Mouse (Mus musculus) heart, embryonic 11.5 days (tissue): ENCODE data around the gene Chek2. TPM values are rescaled to one million over a fixed set of nuclear protein-coding genes. Genes with fewer than 3 reads are reported as not detected.

Experiments
- ATAC-seq: fragments of 200-750 bp; cut with Nextera tagmentation; replicated peaks from 2 replicates; pipeline ENCODE4 v1.8.0; 2017; ENCODE audit warnings: moderate library complexity; ENCODE audit not compliant: insufficient number of reproducible peaks, low FRiP score, low TSS enrichment
- H3K27ac ChIP-seq: fragments of 300-500 bp; sonication (generic); 2 replicates; pipeline ENCODE4 v1.5.1; 2014; ENCODE audit warnings: mild to moderate bottlenecking, low read depth, low read length
- H3K27me3 ChIP-seq: fragments of 300-500 bp; sonication (generic); 2 replicates; pipeline ENCODE4 v1.6.1; 2014; ENCODE audit warnings: mild to moderate bottlenecking, low read length, mixed read lengths; ENCODE audit not compliant: control insufficient read depth, insufficient read depth
- H3K36me3 ChIP-seq: fragments of 300-500 bp; sonication (generic); 2 replicates; pipeline ENCODE4 v1.6.1; 2014; ENCODE audit warnings: mild to moderate bottlenecking, low read length, moderate library complexity, mixed read lengths; ENCODE audit not compliant: control insufficient read depth, insufficient read depth
- H3K4me1 ChIP-seq: fragments of 300-500 bp; sonication (generic); 2 replicates; pipeline ENCODE4 v1.6.1; 2014; ENCODE audit warnings: low read length; ENCODE audit not compliant: control insufficient read depth, insufficient read depth
- H3K4me2 ChIP-seq: fragments of 300-500 bp; sonication (generic); 2 replicates; pipeline ENCODE4 v1.6.1; 2014; ENCODE audit warnings: mild to moderate bottlenecking, moderate library complexity
- H3K4me3 ChIP-seq: fragments of 300-500 bp; sonication (generic); 2 replicates; pipeline ENCODE4 v1.5.1; 2014; ENCODE audit warnings: low read depth, low read length
- H3K9ac ChIP-seq: fragments of 300-500 bp; sonication (generic); 2 replicates; pipeline ENCODE4 v1.6.1; 2014; ENCODE audit warnings: mild to moderate bottlenecking, low read depth, low read length, moderate library complexity
- H3K9me3 ChIP-seq: fragments of 300-500 bp; sonication (generic); replicated peaks from 2 replicates; pipeline ENCODE4 v1.6.1; 2016; ENCODE audit warnings: low read length; ENCODE audit not compliant: control insufficient read depth
- whole genome bisulfite sequencing: fragments of 180-500 bp; shearing (Covaris S2); extraction: QIAGEN DNeasy Blood & Tissue Kit; methylation state at CpG from one replicate; pipeline ENCODE4 v1.1.7; 2014; ENCODE audit not compliant: insufficient replicate concordance; 5-methylcytosine and 5-hydroxymethylcytosine counted together
- polyA plus RNA-seq: library from polyadenylated mRNA; unstranded; fragments of >200 nt; fragmentation: Nextera tagmentation; extraction: Ambion mirVana; gene quantifications from 2 replicates; pipeline ENCODE4 v1.2.1, GENCODE M21; 2014

Chek2 gene
- 20.9 and 27.1 TPM in 2 replicates for polyA plus RNA-seq

DNA sequence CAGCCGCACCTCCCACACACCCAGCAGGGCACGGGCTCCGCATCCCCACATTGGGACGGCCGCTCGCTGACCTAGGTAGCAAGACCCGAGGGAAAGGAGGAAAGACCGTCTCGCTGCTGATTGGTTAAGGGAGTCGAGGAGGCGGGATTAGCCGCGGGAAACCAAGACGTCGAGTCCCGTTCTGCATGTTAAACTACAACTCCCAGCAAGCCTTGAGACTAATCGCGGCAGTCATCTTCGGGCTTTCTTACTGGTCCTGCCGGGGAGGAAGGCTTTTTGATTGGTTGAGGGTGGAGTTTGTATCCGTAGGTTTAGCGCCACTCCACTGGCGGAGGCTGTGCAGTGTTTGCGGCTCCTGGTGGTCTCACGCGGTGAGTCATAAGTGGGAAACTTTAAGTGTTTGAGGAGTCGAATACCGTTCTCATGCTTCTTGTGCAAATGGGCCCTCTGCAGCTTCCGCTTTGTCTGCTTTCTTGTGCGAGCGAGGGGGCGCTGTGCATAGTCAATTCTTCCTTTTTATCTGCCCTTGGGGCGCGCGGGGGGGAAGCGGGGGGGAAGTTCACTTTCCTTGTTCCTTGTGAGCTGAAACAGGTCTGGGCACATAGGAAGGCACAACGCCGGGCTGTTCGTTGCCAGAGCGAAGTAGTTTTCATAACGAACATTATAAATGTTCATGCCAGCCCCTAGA is at the start of gene Chek2, which contains the start of gene Hscb:
Gene Chek2 (plus strand): TSS at position 302 of the 688 bp plus-strand sequence.
Gene Hscb (minus strand): TSS at position 100 of the 688 bp plus-strand sequence.
- Histone ChIP-seq H3K9me3 (no peaks in the 10 kb centered on the region), H3K27me3 (no peaks in the 10 kb centered on the region), H3K27ac (peak within 1 kb of the TSS; percentile 70), H3K4me3 (peak within 1 kb of the TSS; percentile 57), H3K36me3 (peaks cover 7% of the 10 kb centered on the region), H3K9ac (peak within 1 kb of the TSS; percentile 77), H3K4me2 (peak within 1 kb of the TSS; percentile 80), H3K4me1 (peaks cover 13% of the 10 kb centered on the region)
- WGBS: under 1% methylated on average over 41 of the region's 41 CpGs
- ATAC-seq: peak; percentile 93

DNA sequence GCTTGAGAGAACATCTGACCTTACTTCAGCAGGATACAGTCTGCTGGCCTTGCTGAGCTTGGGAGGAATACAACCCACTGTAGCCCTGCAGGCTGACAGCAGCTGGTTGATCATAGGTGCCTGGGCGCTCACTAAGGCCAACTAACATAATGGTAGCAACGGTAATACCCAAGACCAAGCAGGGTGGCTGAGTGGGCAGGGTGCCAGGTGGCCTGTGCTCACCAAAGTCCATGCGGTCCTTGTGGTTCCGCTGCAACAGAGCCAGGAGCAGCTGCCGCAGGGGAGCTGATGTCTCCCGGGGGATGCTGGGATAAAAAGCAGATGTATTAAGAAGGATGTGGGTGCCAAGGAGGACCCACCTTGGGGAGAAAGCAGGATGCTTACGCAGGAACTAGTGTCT is 45.4 kb upstream of the Chek2 start:
- Histone ChIP-seq H3K4me2 (no peak overlapping the region), H3K27ac (no peak overlapping the region), H3K4me3 (no peak overlapping the region), H3K36me3 (peaks cover 72% of the 10 kb centered on the region), H3K9ac (no peak overlapping the region), H3K27me3 (no peaks in the 10 kb centered on the region), H3K9me3 (no peaks in the 10 kb centered on the region), H3K4me1 (no peaks in the 10 kb centered on the region)
- no peak for ATAC-seq
- 94% methylated on average over 7 of the region's 7 CpGs for WGBS

DNA sequence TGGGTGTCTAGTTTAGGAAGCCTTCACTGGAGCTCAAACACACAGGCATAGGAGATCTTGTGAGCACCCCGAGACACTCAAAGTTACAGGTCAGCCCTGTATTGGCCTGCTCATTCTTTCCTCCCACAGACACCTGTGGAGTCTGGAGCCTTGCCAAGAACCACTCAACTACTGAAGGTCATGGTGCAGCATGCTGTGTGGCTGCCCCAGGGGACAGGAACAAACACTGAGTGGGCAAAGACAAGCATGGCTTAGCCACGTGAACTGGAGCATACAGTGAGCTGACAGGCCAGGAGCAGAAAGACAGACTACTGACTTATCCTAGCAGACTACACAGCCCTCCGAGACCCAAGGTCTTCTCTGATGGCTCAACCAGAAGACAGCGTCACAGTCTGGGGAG is 42.1 kb upstream of the Chek2 start:
- Histone ChIP-seq H3K9me3 (no peaks in the 10 kb centered on the region), H3K4me1 (no peaks in the 10 kb centered on the region), H3K4me2 (no peak overlapping the region), H3K4me3 (no peak overlapping the region), H3K27ac (no peak overlapping the region), H3K36me3 (peaks cover 46% of the 10 kb centered on the region), H3K27me3 (no peaks in the 10 kb centered on the region), H3K9ac (no peak overlapping the region)
- WGBS: 68% methylated on average over 4 of the region's 4 CpGs
- ATAC-seq: no peak

DNA sequence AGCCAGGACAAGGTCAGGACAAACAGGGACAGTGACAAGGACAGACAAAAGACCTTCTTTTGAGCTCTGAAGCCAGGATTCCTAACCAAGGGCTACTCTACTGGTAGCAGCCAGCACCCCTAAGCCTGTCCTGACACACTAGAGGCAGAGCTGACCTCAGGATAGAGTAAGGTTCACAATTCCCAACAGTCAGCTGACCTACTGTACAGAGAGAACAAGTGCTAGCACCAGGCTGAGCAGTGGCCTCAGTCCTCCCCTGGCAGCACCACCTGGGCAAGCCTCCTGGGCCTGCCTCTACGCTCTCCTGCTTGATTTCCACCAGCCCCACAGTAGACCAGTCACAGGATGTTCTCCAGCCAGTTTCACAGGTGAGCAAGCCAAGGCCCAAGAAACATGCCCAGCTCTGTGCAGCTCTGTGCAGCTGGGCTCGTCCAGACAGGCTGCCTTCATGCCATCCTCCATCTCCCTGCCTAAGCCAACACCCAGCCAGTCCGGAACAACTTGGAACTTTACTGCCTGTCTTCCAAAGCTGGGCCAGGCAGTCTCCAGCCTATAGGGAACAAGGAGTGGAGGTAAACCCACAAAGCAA is 38.6 kb upstream of the Chek2 start:
- WGBS: 84% methylated on average over 3 of the region's 3 CpGs
- Histone ChIP-seq H3K4me3 (no peak overlapping the region), H3K4me2 (no peak overlapping the region), H3K36me3 (peaks cover 18% of the 10 kb centered on the region), H3K9me3 (no peaks in the 10 kb centered on the region), H3K4me1 (0 out of 2 replicates have a peak, but pooled peaks cover 3% of the 10 kb centered on the region), H3K27ac (no peak overlapping the region), H3K9ac (no peak overlapping the region), H3K27me3 (no peaks in the 10 kb centered on the region)
- ATAC-seq: no peak

DNA sequence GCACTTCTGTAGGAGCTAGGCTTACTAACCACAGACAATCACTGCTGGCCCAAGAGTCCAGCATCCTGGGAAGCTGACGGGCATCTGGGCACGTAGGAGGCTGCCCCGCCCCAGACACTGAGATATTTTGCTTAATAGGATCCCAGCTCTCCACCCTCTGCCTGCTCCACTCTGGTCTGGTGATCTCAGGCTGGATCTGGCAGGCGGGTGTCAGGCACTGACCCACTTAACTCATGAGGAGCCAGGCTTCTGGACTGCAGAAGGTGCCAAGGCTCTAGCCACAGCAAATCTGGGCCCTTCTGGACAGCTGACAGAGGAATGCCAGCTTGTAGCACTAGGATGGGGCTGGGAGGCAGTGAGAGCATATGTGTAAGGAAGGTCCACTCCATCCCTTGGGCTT is 37.6 kb upstream of the Chek2 start:
- Histone ChIP-seq H3K4me2 (no peak overlapping the region), H3K4me1 (peaks cover 7% of the 10 kb centered on the region; the same call in 1 of the 2 replicates), H3K27ac (no peak overlapping the region), H3K27me3 (no peaks in the 10 kb centered on the region), H3K9me3 (no peaks in the 10 kb centered on the region), H3K4me3 (no peak overlapping the region), H3K36me3 (peaks cover 12% of the 10 kb centered on the region), H3K9ac (no peak overlapping the region)
- no peak for ATAC-seq
- WGBS: 78% methylated on average over 4 of the region's 4 CpGs

DNA sequence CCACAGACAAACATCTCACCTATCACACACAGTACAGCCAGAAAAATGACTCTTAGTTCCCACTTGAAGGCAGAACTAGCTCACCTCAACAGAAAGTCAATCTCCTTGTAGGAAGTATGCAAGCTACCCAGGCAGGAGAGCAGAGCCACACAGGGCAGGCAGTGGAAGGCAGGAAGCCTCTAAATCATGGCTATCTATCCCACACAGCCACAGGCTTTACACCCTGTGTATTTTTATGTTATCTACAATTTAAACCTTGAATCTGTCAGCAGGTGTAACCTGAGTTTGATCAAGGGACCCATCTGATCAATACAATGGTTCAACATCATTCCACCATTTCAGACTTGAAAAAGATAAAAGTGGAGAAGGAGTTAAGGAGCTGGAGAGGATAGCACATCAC is 37.0 kb upstream of the Chek2 start:
- no peaks in the 10 kb centered on the region for H3K9me3 ChIP-seq
- no peak overlapping the region for H3K4me2 ChIP-seq
- H3K9ac ChIP-seq: no peak overlapping the region
- peaks cover 12% of the 10 kb centered on the region for H3K4me1 ChIP-seq
- no peak overlapping the region for H3K4me3 ChIP-seq
- ATAC-seq: no peak
- peaks cover 9% of the 10 kb centered on the region for H3K36me3 ChIP-seq
- no peaks in the 10 kb centered on the region for H3K27me3 ChIP-seq
- no peak overlapping the region for H3K27ac ChIP-seq

DNA sequence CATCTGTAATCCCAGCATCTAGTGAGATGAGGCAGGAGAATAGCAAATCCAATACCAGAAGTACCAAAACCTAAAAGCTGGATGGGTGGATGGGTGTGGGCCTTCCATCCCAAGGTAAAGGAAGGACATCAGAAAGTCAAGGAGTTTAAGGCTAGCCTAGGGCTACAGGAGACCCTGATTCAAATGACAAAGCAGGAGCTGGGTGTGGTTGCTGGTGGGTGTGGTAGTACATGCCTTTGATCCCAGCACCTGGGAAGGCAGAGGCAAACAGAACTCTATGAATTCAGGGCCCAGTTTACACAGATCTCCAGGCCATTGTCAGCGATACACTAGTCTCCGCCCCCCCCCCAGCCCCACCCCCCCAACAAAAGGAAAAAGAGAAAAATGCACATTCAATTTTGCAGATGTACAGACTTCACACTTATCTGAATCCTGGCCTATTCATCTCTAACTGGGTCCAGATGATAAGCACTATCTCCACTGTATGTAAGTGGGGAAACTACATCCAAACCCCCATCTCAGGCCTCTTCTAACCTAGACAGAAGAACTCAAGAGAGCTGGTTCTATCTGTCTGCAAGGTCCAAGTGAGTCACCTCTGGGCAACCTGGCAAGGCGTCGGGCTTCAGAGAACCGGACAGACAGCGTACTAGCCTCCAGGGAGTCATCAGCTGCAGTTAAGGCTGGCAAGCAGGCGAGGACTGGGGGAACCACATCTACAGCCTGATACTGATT is 35.6 kb upstream of the Chek2 start:
- no peak overlapping the region for H3K27ac ChIP-seq
- H3K4me2 ChIP-seq: no peak overlapping the region
- no peak overlapping the region for H3K4me3 ChIP-seq
- H3K4me1 ChIP-seq: peaks cover 25% of the 10 kb centered on the region
- no peak for ATAC-seq
- H3K9ac ChIP-seq: no peak overlapping the region
- WGBS: 89% methylated on average over 7 of the region's 7 CpGs
- H3K27me3 ChIP-seq: no peaks in the 10 kb centered on the region
- no peaks in the 10 kb centered on the region for H3K9me3 ChIP-seq
- peaks cover 1% of the 10 kb centered on the region; the same call in 1 of the 2 replicates for H3K36me3 ChIP-seq

DNA sequence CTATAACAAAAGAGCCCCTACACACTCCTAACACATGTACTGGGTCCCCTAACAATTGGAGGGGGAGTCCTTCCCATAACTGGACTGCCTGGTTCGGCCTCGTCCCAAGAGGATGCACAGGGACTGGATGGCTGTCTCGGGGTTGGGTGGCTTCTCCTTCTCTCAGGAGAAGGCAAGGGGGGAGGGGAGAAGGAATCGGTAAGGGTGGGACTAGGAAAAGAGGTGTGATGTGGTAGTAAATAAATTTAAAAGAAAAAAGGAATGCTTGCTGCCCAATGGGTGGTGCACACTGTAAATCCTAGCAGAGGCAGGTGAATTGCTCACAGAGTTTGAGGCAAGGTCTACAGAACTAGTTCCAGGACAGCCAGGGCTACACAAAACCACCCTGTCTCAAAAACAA is 33.6 kb upstream of the Chek2 start:
- ATAC-seq: no peak
- no peak overlapping the region for H3K9ac ChIP-seq
- H3K36me3 ChIP-seq: no peaks in the 10 kb centered on the region; the same call in 1 of the 2 replicates
- no peak overlapping the region for H3K4me3 ChIP-seq
- peaks cover 25% of the 10 kb centered on the region for H3K4me1 ChIP-seq
- 90% methylated on average over 4 of the region's 4 CpGs for WGBS
- no peak overlapping the region for H3K4me2 ChIP-seq
- no peaks in the 10 kb centered on the region for H3K9me3 ChIP-seq
- H3K27me3 ChIP-seq: no peaks in the 10 kb centered on the region
- H3K27ac ChIP-seq: no peak overlapping the region
